Mouse (Mus musculus): ENCODE measurements at regions not wholly inside any gene's neighbourhood (a gene's known extent, or its start where the extent isn't known, plus 50 kb on each side); places are given as distances from the start of the nearest gene placed in this dataset.

- DNase-seq: no peak
Observed at GRCm38 (mm10) chr19:32940806-32941205, 183.5 kb downstream of the Pten start.

GRCm38 (mm10) chr19:32943594-32944230 is 186.4 kb downstream of the Pten start:
- no peak for DNase-seq

- DNase-seq: peak; percentile 17 to 34
Observed at GRCm38 (mm10) chr19:32947081-32947855, 190.0 kb downstream of the Pten start.

- DNase-seq: no peak
Observed at GRCm38 (mm10) chr19:32950252-32950651, 193.0 kb downstream of the Pten start.

GRCm38 (mm10) chr19:32950794-32951193 is 193.5 kb downstream of the Pten start:
- DNase-seq: no peak

GRCm38 (mm10) chr19:32952425-32952824 is 195.1 kb downstream of the Pten start:
- no peak for DNase-seq

- DNase-seq: no peak
Observed at GRCm38 (mm10) chr19:32952928-32953687, 195.8 kb downstream of the Pten start.

GRCm38 (mm10) chr19:32954001-32954605 is 196.8 kb downstream of the Pten start:
- peak; percentile 62 to 63 for DNase-seq

GRCm38 (mm10) chr19:32954942-32955341 is 197.6 kb downstream of the Pten start:
- no peak for DNase-seq

- DNase-seq: no peak
Observed at GRCm38 (mm10) chr19:32956143-32956915, 199.0 kb downstream of the Pten start.

GRCm38 (mm10) chr19:32956916-32957558 is 199.7 kb downstream of the Pten start:
- DNase-seq: no peak

GRCm38 (mm10) chr19:32958276-32958675 is 201.0 kb downstream of the Pten start:
- DNase-seq: no peak

- no peak for DNase-seq
Observed at GRCm38 (mm10) chr19:32958791-32959190, 201.5 kb downstream of the Pten start.

- DNase-seq: no peak
Observed at GRCm38 (mm10) chr19:32959844-32960195, 202.5 kb downstream of the Pten start.

GRCm38 (mm10) chr19:32960196-32960947 is 203.1 kb downstream of the Pten start:
- no peak for DNase-seq

- DNase-seq: no peak
Observed at GRCm38 (mm10) chr19:32961525-32961924, 204.2 kb downstream of the Pten start.

- DNase-seq: no peak
Observed at GRCm38 (mm10) chr19:32963983-32964382, 206.7 kb downstream of the Pten start.

GRCm38 (mm10) chr19:32965488-32965887 is 208.2 kb downstream of the Pten start:
- no peak for DNase-seq

GRCm38 (mm10) chr19:32969213-32969776 is 212.0 kb downstream of the Pten start:
- DNase-seq: no peak

- DNase-seq: no peak
Observed at GRCm38 (mm10) chr19:32972116-32972515, 214.8 kb downstream of the Pten start.

- no peak for DNase-seq
Observed at GRCm38 (mm10) chr19:32973130-32973529, 215.8 kb downstream of the Pten start.

All from cerebellum, postnatal 14 days (tissue).